Mouse (Mus musculus): ENCODE data around the gene Gm20388. TPM values are rescaled to one million over a fixed set of nuclear protein-coding genes. Genes with fewer than 3 reads are reported as not detected.

The Gm20388 gene
- polyA plus RNA-seq, 1 experiment from 2014 or later = 2.5 TPM

- no peaks in the 10 kb centered on the region for H3K27me3 ChIP-seq (ENCODE audit: low read depth, poor library complexity, severe bottlenecking)
- peak; percentile 96 for DNase-seq (ENCODE audit: low spot score)
- peak within 1 kb of the TSS; percentile 65 for H3K4me3 ChIP-seq
- H3K27ac ChIP-seq = peak within 1 kb of the TSS; percentile 83
- peaks cover 10% of the 10 kb centered on the region; the same call in 1 of the 2 replicates for H3K36me3 ChIP-seq
- no peaks in the 10 kb centered on the region for H3K9me3 ChIP-seq (replicated peaks)
- peaks cover 17% of the 10 kb centered on the region for H3K4me1 ChIP-seq
- under 1% methylated on average over 24 of the region's 24 CpGs for whole genome bisulfite sequencing
Observed at GRCm38 (mm10) chr8:123318467-123318911, 3407.8 kb downstream of the Gm20388 start, which contains the start of gene Fanca. Gene Fanca, minus strand, starts transcription at chr8:123318576.

GRCm38 (mm10) chr8:123319522-123320164 is 3409.0 kb downstream of the Gm20388 start:
- H3K27ac ChIP-seq = no peak overlapping the region
- no peaks in the 10 kb centered on the region for H3K9me3 ChIP-seq (replicated peaks)
- DNase-seq (ENCODE audit: low spot score) = peak; percentile 50
- peaks cover 17% of the 10 kb centered on the region for H3K4me1 ChIP-seq
- no peak overlapping the region for H3K4me3 ChIP-seq
- H3K27me3 ChIP-seq (ENCODE audit: low read depth, poor library complexity, severe bottlenecking) = no peaks in the 10 kb centered on the region
- H3K36me3 ChIP-seq = peaks cover 10% of the 10 kb centered on the region; the same call in 1 of the 2 replicates
- 37% methylated on average over 7 of the region's 7 CpGs for WGBS

- H3K27me3 ChIP-seq (ENCODE audit: low read depth, poor library complexity, severe bottlenecking) = peaks cover 24% of the 10 kb centered on the region
- H3K4me3 ChIP-seq = no peak overlapping the region
- 94% methylated on average over 2 of the region's 2 CpGs for WGBS
Observed at GRCm38 (mm10) chr8:123328552-123328951, 3417.9 kb downstream of the Gm20388 start.

GRCm38 (mm10) chr8:123329350-123329749 is 3418.7 kb downstream of the Gm20388 start:
- peaks cover 17% of the 10 kb centered on the region for H3K4me1 ChIP-seq
- H3K27me3 ChIP-seq (ENCODE audit: low read depth, poor library complexity, severe bottlenecking) = peaks cover 32% of the 10 kb centered on the region
- 92% methylated on average over 4 of the region's 4 CpGs for WGBS
- no peaks in the 10 kb centered on the region for H3K9me3 ChIP-seq (replicated peaks)
- no peak overlapping the region for H3K4me3 ChIP-seq
- DNase-seq (ENCODE audit: low spot score) = no peak
- no peaks in the 10 kb centered on the region for H3K36me3 ChIP-seq
- no peak overlapping the region for H3K27ac ChIP-seq

More at GRCm38 (mm10) chr8:123328552-123328951, 3417.9 kb downstream of the Gm20388 start:
- Histone ChIP-seq H3K36me3 (no peaks in the 10 kb centered on the region), H3K9me3 (replicated peaks) (no peaks in the 10 kb centered on the region), H3K4me1 (peaks cover 17% of the 10 kb centered on the region), H3K27ac (no peak overlapping the region)
- DNase-seq (ENCODE audit: low spot score) = no peak

- Histone ChIP-seq H3K36me3 (no peaks in the 10 kb centered on the region), H3K4me3 (no peak overlapping the region), H3K9me3 (replicated peaks) (no peaks in the 10 kb centered on the region), H3K27me3 (ENCODE audit: low read depth, poor library complexity, severe bottlenecking) (peaks cover 38% of the 10 kb centered on the region), H3K4me1 (peaks cover 17% of the 10 kb centered on the region), H3K27ac (no peak overlapping the region)
- WGBS = 80% methylated on average over 5 of the region's 5 CpGs
- no peak for DNase-seq (ENCODE audit: low spot score)
Observed at GRCm38 (mm10) chr8:123329961-123330360, 3419.3 kb downstream of the Gm20388 start.

GRCm38 (mm10) chr8:123330701-123331100 is 3420.1 kb downstream of the Gm20388 start:
- no peak for DNase-seq (ENCODE audit: low spot score)
- no peak overlapping the region for H3K27ac ChIP-seq
- no peak overlapping the region for H3K4me3 ChIP-seq
- H3K36me3 ChIP-seq = no peaks in the 10 kb centered on the region
- peaks cover 17% of the 10 kb centered on the region for H3K4me1 ChIP-seq
- H3K27me3 ChIP-seq (ENCODE audit: low read depth, poor library complexity, severe bottlenecking) = peaks cover 39% of the 10 kb centered on the region
- WGBS = 78% methylated on average over 6 of the region's 6 CpGs
- no peaks in the 10 kb centered on the region for H3K9me3 ChIP-seq (replicated peaks)

GRCm38 (mm10) chr8:123331301-123331700 is 3420.7 kb downstream of the Gm20388 start:
- no peak for DNase-seq (ENCODE audit: low spot score)
- H3K36me3 ChIP-seq = no peaks in the 10 kb centered on the region
- 86% methylated on average over 2 of the region's 2 CpGs for WGBS
- no peak overlapping the region for H3K4me3 ChIP-seq
- peaks cover 17% of the 10 kb centered on the region for H3K4me1 ChIP-seq
- H3K9me3 ChIP-seq (replicated peaks) = no peaks in the 10 kb centered on the region
- peaks cover 39% of the 10 kb centered on the region for H3K27me3 ChIP-seq (ENCODE audit: low read depth, poor library complexity, severe bottlenecking)
- no peak overlapping the region for H3K27ac ChIP-seq

- DNase-seq (ENCODE audit: low spot score) = no peak
- peak overlapping the region; percentile 66 for H3K4me3 ChIP-seq
- no peaks in the 10 kb centered on the region for H3K36me3 ChIP-seq
- peaks cover 17% of the 10 kb centered on the region for H3K4me1 ChIP-seq
- no peaks in the 10 kb centered on the region for H3K9me3 ChIP-seq (replicated peaks)
- WGBS = 38% methylated on average over 8 of the region's 8 CpGs
- H3K27ac ChIP-seq = no peak overlapping the region
- H3K27me3 ChIP-seq (ENCODE audit: low read depth, poor library complexity, severe bottlenecking) = peaks cover 39% of the 10 kb centered on the region
Observed at GRCm38 (mm10) chr8:123331810-123332209, 3421.2 kb downstream of the Gm20388 start.

GRCm38 (mm10) chr8:123332262-123333090 is 3421.8 kb downstream of the Gm20388 start, which contains the start of gene Spire2:
Gene Spire2, plus strand, starts transcription at chr8:123332713.
- Histone ChIP-seq H3K36me3 (no peaks in the 10 kb centered on the region), H3K27ac (peak within 1 kb of the TSS; percentile 31)
- under 1% methylated on average over 85 of the region's 85 CpGs for WGBS

GRCm38 (mm10) chr8:123333091-123333587 is 3422.5 kb downstream of the Gm20388 start:
- Histone ChIP-seq H3K4me3 (peak overlapping the region; percentile 66), H3K27me3 (ENCODE audit: low read depth, poor library complexity, severe bottlenecking) (peaks cover 33% of the 10 kb centered on the region), H3K36me3 (no peaks in the 10 kb centered on the region), H3K9me3 (replicated peaks) (no peaks in the 10 kb centered on the region), H3K27ac (peak overlapping the region; percentile 31; the same call in 1 of the 2 replicates), H3K4me1 (peaks cover 17% of the 10 kb centered on the region)
- DNase-seq (ENCODE audit: low spot score) = no peak
- 4% methylated on average over 18 of the region's 21 CpGs for WGBS

More at GRCm38 (mm10) chr8:123332262-123333090, 3421.8 kb downstream of the Gm20388 start, which contains the start of gene Spire2:
- peak; percentile 89 for DNase-seq (ENCODE audit: low spot score)
- Histone ChIP-seq H3K9me3 (replicated peaks) (no peaks in the 10 kb centered on the region), H3K4me1 (peaks cover 17% of the 10 kb centered on the region), H3K27me3 (ENCODE audit: low read depth, poor library complexity, severe bottlenecking) (peaks cover 38% of the 10 kb centered on the region), H3K4me3 (peak within 1 kb of the TSS; percentile 66)

- Histone ChIP-seq H3K27ac (no peak overlapping the region), H3K36me3 (no peaks in the 10 kb centered on the region), H3K9me3 (replicated peaks) (no peaks in the 10 kb centered on the region), H3K27me3 (ENCODE audit: low read depth, poor library complexity, severe bottlenecking) (peaks cover 33% of the 10 kb centered on the region), H3K4me1 (peaks cover 17% of the 10 kb centered on the region), H3K4me3 (no peak overlapping the region)
- WGBS = 10% methylated on average over 7 of the region's 7 CpGs
- no peak for DNase-seq (ENCODE audit: low spot score)
Observed at GRCm38 (mm10) chr8:123333864-123334263, 3423.2 kb downstream of the Gm20388 start.

- 0% methylated on average over 1 of the region's 1 CpGs for WGBS
- H3K36me3 ChIP-seq = no peaks in the 10 kb centered on the region
- H3K4me1 ChIP-seq = peaks cover 17% of the 10 kb centered on the region
- H3K27me3 ChIP-seq (ENCODE audit: low read depth, poor library complexity, severe bottlenecking) = peaks cover 33% of the 10 kb centered on the region
- no peaks in the 10 kb centered on the region for H3K9me3 ChIP-seq (replicated peaks)
- DNase-seq (ENCODE audit: low spot score) = no peak
- no peak overlapping the region for H3K27ac ChIP-seq
- no peak overlapping the region for H3K4me3 ChIP-seq
Observed at GRCm38 (mm10) chr8:123334467-123334866, 3423.8 kb downstream of the Gm20388 start.
